Mouse (Mus musculus): ENCODE results near the gene Patz1.

Gene Patz1

DNA sequence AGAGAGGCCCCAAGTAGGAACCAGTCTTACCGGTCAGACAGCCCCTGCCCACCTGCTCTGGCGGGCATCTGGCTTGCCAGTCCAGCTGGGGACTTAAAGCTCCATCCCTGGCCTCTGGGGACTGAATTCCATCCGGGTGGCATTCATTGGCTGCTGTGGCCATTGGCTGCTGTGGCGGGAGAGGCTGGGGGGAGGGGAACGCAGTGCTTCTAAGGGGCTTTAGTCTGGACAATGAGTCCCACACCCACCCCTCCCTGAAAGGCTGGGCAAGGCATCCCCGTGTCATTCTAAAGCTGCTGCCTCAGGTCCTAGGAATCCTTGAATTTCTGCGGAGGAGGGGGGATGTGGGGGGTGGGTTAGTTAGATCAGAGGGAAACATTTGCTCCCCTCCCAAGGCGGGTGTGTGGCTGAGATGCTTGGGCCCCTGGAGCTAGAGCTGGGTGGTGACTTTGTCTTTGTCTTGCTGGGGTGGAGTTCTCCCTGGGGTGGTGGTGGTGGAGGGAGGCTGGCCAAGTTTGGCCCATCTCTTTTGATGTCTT, 4.1 kb downstream of the Patz1 start:
- no peak for DNase-seq (ENCODE audit: low read depth)

DNA sequence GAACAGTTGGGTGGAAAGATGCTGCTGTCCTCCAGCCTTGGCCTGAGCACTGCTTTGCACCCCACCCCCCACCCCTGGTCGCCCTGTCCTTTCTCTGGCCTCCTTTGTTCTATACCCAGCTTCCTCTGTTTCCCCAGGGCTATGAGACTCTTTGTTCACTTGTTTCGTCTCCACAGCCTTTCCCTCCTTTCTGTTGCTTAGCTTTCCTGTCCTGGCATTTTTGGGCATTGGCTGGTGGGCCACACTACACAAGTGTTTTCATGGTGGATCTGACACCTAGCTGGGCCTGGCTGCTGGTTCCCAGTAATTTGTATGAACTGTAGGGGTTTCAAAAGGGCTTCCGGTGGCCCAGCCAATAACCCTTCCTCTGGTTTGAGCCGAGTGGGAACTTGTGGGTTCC, 4.7 kb downstream of the Patz1 start:
- DNase-seq (ENCODE audit: low read depth), result no peak

DNA sequence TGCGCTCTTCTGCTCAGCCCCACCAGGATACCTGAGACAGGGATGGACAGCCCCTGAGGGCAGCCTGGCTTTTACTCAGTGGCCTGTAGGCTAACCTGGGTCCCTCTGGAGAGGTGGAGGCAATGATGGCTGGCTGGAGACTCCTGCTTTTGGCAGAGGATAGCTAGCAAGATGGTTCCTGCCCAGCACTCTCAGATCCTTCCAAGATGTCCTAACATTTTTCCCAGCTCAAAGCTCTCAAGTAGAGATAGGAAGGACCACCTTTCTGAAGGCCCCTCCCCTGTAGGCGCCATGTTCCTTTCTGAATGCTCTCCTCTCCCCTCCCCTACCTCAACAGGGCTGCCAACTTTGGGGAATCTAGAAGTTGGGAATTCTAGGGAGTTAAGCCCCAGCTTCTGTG, 6.0 kb downstream of the Patz1 start:
- DNase-seq (ENCODE audit: low read depth), result no peak

DNA sequence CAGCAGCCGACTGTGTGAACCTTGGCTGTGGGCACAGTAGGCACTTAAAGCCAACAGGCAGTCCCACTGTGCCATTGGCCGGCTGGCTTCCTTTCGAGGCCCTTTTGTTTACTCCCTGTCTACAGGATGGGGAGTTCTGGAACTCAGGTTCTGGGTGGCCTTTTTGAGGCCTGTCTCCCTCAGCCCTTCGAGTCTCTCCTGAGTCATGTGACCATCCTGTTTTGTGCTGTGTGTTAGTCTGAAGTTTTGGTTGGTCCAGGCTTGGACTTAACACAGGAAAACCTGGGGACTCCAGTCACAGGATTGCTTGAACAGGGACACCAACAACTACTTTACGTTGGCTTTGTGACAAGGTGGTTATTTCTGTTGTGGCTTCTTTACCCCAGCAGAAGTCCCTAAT, 7.4 kb downstream of the Patz1 start:
- no peak for DNase-seq (ENCODE audit: low read depth)

DNA sequence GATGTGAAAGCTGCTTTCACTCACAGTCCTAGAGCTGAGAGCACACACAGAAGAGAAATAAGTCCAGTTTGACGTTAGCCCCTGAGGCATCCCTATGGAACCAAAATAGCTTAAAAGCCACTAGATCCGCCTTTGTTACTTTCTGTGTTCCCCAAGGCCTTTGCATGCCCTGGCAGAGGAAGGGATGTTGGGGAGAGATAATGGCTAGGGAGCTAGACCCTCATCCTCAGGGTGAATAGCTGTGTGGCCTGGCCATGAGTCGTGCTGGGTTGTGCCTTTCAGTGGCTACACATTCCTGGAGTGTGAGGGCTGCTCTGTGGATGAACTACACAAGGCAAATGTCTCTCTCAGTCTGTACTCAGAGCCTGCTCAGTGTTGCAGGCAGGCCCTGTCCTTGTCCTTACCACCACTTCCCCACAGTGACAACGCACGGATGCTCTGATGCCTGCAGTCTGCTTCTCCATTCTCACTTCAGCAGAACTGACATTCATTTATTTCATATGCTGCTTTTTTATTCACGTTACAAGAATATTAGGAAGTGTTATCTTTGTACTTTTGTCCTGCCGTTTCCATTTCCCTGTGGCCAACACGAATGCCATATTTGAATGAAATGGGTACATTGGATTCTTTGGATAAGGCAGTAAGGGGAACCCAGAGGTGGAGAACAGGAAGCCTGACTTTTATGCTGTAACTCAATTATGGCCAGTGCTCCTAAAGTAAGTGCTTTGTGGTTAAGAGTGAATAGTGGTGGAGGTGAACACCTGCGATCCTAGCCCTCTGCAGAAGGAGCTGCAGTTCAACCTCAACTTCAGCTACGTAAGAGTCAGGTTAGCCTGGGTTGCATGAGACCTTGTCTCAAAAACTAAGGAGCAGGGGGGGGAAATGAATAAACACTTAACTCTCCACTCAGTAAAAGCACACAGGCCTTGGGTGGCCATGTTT, 9.5 kb downstream of the Patz1 start:
- no peak for DNase-seq (ENCODE audit: low read depth)

DNA sequence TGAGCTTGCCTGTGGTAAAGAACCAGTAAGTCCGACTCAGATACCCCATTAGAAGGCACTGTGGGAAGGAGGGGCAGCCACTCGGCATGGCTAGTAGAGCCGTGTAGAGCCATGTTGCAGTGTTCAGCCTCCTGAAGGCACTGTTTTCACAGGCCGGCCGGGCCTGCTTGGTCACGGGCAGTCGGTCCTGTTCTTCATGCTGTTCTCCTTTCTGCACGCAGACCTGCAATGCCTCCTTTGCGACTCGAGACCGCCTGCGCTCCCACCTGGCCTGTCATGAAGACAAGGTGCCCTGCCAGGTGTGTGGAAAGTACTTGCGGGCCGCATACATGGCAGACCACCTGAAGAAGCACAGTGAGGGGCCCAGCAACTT, 10.1 kb downstream of the Patz1 start:
- DNase-seq (ENCODE audit: low read depth), result no peak

DNA sequence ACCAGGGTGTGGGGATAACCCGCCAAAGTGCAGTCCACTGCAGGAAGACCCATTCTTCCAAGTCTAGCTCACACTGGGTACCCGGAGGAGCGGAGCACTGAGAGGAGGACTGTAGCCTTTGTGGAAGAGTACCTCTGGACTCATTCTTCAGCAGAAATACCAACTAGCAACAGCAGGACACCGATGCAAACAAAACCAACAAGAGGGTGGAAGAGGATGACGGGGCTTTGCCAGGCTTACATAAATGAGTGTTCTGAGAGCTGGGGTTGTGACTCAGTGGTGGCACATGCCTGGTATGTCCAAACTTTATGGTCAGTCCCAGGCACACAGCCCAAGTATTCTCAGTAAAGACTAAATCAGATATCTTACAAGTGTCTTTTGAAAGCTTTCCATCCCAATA, 12.4 kb downstream of the Patz1 start:
- no peak for DNase-seq (ENCODE audit: low read depth)

DNA sequence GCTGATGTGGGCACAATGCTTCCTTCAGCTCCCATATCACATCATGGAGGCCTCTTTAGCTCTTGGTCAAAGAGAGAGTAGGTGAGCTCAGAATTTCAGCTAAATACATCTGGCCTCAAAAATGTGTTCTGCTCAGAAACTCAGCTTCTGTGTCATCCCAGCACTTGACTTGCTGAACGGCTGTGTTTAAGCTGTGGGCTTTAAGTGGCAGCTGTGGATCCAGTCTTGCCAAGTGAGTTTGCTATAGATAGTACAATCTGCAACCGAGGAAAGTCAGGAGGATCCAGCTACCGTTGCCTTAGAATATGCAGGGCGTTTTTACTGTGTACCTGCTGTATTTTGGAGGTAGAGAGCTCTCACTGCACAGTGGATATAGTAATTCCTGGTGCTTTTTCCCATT, 13.7 kb downstream of the Patz1 start:
- no peak for DNase-seq (ENCODE audit: low read depth)

DNA sequence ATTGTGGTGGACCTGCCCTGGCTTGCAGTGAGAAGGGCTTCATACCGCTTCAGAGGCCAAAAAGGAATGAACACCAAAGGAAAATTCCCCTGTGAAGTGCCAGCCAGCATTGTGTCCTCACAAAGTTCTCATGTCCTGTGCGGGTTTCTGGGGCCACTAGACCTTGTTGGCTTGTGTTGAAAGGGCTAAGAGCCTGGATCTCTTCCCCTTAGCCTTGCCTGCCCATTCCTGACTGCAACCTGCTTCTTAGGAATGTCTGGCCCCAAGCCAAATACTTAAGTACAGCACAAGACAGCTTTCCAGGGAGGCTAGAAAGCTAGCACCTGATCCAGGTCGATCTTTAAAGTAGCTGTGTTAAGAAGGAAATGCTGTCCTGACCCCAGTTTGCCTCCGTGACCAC, 14.1 kb downstream of the Patz1 start:
- no peak for DNase-seq (ENCODE audit: low read depth)

DNA sequence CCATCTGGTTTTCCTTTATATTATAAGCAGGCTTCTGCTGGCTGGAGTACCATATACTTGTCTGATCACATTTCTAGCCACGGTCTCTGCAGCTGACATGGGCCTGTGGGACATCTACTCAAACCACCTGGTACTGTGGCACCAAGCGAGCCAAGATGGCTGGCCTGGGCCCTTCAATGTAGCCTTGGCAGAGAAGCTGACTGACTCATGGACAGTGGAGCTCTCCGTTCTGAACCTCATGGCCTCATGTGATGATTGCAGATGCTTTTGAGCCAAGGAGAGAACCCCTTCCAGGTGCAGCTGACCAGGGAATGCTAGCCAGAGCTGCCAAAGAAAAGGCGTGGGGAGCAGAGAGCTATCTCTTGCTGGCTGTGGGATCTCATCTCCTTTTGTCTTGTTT, 17.1 kb downstream of the Patz1 start:
- no peak for DNase-seq (ENCODE audit: low read depth)

DNA sequence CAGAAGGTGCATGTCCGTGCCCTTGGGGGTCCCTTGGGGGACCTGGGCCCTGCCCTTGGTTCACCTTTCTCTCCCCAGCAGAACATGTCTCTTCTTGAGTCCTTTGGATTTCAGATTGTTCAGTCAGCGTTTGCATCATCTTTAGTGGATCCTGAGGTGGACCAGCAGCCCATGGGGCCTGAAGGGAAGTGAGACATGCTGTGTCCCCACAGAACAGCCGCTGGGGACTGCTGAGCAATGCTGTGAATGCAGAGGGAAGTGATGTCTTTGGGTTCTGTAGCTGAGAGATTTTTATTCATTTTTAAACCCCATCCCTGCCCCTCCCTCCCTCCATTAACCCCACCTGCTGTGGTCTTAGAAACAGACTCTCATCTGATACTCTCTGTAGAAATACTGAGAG, 19.2 kb downstream of the Patz1 start:
- no peak for DNase-seq (ENCODE audit: low read depth)

DNA sequence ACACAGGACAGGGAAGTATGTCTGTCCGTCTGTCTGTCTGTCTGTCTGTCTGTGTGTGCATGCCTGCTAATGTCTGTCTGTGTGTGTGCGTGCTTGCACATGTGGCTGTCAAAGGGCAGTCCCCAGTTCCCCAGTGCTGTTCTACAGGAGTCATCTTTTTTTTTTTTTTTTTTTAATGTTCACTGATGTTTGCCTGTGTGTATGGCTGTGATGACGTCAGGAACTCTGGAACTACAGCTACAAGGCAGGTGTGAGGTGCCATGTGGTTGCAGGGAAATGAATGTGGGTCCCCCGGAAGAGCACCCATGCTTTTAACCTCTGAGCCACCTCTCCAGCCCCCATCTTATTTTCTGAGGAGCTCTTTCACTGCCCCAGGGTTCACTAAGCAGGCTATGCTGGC, 21.2 kb downstream of the Patz1 start:
- no peak for DNase-seq (ENCODE audit: low read depth)

DNA sequence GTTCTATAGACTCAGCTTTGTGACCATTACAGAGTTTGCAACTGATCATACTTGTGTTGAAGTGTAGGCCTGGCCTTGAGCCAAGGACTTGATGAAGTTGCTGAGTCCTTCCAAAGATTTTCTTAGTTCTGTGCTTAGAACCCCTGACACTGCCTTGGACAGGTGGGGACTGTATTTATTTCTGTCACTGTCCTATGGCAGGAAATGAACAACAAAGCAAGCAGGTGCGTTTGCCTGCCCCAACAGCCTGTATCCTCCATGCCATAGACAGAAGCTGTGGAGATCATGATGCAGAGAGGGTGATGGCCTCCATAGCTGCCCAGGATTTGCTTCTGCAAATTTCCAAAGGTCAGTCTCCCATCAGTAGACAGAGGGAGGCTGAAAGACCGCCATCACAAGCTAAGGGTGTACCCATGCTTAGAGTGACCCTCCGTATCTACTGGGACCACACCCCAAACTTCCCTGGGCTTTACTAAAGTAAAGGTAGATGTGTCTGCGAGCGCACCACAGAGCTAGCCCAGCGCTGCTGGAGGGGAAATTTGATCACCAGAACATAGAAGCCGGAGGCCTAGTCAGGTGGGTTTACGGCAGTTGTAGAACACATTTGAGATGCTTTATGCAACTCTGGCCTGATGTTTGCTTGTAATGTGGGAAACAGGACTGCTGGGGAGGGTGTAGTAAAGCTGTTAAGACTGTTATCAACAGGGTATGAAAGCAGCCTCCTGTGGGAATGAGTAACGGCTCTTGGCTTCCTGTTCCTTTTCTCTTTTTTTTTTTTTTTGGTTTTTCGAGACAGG, 22.3 kb downstream of the Patz1 start:
- no peak for DNase-seq (ENCODE audit: low read depth)

DNA sequence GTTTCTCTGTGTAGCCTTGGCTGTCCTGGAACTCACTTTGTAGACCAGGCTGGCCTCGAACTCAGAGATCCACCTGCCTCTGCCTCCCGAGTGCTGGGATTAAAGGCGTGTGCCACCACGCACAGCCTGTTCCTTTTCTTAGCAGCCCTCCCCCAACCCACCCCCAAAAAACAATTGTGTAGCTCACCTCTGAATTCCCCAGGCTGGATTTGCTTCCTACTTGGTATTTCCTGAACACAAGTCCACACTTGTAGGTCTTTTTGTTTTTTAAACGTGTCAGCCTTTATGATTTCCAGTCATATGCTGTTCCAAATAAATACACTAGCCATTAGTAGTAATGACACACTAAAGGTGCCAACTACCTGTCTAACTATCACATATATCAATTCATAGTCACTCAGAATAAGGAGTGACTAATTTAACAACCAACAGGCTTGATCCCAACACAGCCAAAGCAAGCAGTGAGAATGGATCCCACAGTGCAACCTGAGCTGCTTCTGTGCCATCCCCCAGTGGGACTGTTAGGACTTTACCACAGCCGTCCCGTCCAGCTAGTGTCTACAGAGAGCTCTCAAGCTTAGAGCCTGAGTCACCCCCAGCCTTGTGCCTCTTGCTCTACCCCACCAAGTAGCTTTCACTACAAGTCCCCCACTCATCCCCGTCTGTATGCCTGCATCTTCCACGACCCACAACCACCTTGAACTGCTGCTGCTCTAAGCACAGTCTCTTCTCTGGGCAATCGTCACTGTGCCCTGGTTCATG, 23.1 kb downstream of the Patz1 start:
- DNase-seq (ENCODE audit: low read depth), result no peak

DNA sequence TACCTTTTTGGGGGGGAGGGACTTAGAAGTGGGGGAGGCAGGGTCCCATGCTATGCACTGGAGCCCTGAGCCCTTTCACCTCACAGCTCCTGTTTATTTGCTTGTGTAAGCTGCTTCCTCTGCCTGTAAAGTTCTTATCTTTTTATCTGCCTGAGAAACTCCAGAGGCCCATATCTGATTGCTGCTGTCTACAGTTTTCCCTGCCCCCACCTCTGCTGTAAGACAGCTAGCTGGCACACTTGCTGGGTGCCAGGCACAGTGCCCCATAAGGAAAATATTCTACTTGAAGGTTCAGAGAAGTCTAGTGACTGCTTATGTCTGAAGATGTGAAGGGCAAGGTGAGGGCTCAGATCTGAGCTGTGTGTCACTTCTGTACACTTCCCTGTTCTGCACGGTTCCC, 24.6 kb downstream of the Patz1 start:
- no peak for DNase-seq (ENCODE audit: low read depth)

DNA sequence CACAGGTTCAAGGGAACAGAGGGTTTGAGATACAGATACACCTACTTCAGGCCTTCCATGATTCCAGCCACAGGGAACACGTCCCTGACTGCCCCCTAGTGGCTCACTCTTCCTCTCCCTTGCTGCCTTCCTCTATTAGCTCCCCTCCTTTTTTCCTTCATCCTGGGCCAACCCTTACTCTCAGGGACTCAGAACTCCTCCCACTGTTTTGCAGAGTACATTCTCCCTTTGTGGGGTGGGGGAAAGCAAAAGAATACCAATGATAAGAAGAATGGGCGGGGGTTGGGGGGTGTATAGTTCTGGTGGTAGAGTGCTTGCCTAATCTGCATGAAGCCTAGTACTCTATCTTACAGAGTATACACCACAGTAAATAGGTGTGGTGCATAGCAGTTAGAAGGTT, 25.5 kb downstream of the Patz1 start:
- peak; percentile 41 for DNase-seq (ENCODE audit: low read depth)

DNA sequence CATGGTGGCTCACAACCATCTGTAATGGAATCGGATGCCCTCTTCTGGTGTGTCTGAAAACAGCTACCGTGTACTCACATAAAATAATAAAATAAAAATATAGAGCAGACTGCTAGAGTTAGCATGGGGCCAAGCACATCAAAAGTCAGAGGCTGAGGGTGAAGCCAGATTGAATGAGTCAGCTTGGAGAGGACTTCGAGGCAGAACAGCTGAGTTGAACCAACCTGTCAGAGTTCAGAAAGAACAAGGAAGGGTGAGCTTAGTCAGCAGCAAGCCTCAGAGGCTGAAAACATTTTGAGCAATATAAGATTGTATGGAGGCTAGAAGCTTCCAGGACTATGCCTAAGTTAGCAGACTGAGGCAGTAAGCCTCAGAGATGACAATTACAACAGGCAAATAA, 29.6 kb downstream of the Patz1 start:
- no peak for DNase-seq (ENCODE audit: low read depth)

DNA sequence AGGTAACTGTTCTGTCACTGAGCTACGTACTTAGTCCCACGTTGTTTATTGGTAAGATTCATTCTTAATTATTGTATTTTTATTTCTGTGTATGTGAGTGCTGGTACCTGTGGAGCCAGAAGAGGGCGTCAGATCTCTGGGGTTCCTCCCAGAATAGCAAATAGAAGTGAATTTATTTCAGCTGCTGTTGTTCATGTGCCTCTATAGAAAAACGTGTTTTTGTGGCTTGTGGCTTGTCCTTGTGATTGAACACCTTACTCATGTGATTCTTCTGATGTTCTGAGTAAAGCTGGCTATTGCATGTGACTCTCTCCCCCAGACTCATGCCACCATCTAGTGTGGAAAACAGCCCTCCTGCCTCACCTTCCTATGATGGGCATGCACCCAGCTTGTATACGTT, 39.6 kb downstream of the Patz1 start:
- DNase-seq (ENCODE audit: low read depth), result no peak

DNA sequence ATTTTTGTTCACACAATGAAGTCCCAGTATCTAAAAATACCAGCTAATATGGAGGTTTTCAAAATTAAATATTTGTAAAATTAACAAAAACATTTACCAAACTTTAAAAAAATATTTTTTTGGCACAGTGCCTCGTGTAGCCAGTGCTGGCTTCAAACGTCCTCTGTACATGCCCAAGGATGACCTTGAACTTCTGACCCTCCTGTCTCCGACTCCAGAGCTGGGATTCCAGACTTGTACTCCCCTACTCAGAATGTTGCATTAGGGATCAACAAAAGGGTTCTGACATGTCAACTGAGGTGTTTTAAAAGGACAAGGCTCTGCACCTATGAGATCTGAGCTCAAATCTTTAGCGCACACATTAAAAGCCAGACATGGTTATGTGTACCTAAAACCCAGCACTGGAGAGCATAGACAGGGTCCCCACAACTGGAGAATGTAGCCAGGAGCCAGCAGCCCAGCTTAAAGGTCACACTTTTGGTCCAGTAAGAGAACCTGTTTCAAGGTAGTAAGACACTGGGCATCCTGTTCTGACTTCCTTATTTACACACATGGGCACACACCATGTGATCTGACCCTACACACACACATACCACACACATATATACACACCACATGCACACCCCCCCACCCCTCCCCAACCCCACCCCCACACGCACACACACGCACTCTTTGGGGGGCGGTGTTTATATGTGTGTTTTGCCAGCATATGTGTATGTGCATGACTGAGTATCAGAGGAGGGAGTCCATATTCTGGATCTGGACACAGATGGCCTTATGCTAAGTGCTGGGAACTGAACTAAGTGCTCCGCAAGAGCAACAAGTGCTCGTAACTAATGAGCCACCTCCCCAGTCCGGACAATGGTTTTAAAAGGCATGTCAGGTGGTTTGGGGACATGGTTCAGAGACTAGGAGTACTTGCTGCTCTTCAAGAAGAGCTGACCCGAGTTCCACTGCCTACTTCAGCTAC, 40.4 kb downstream of the Patz1 start:
- no peak for DNase-seq (ENCODE audit: low read depth)

DNA sequence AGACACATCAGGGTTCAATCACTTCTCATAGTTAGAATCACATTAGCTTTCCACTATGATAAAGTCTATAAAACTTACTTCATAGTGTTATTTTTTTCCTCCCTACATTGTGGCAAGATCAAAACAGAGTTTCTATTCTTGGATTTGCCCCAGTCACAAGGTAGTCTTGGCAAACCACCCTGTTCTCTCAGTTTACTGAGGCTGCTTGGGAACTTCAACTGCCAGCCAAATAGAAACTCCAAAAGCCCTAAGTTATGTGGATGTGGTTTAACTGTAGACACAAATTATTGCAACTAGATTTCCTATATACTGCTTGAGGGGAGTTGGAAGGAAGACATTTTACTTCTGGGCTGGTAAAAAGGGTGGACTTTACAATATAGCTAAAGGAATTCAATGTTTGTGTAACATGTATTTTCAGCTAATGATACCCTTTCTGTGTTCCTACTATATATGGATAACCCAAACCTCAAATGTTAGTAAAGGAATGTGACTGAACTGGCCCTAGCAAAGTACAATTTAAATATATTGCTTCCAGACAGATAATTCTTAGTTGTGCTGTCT, 41.3 kb downstream of the Patz1 start, which contains the start of gene Pik3ip1:
TSS of gene Pik3ip1 (plus strand) at position 511 of the 561 bp plus-strand sequence.
- no peak for DNase-seq (ENCODE audit: low read depth)

DNA sequence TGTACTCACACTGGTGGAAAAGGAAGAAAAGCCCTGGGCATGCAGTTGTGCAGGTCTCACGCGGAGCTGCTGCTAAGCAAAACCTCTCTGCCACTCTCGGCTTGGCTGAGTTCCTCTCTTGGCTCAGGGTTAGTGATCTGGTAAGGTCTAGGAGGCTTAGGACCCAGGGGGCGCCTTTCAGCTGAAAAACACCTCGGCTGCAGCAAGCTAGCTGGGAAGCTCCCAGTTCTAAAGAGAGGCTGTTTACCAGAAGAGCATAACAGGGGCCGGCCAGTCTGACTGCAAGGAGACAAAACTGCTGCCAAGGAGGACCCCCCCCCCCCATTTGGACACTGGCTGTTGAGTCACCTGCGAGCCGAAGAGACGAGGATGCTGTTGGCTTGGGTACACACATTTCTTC, 41.9 kb downstream of the Patz1 start:
- DNase-seq (ENCODE audit: low read depth), result no peak

Data from c-Kit-positive CD71-positive TER-119-negative erythroid progenitor cells, embryonic 14.5 days (primary cell).